Mouse (Mus musculus) thymus, postnatal 25 days (tissue): ENCODE measurements around the gene Naa40.

Experiments
- DNase-seq: peaks from one replicate; pipeline ENCODE4 v3.0.0; 2022

Naa40 gene

DNA sequence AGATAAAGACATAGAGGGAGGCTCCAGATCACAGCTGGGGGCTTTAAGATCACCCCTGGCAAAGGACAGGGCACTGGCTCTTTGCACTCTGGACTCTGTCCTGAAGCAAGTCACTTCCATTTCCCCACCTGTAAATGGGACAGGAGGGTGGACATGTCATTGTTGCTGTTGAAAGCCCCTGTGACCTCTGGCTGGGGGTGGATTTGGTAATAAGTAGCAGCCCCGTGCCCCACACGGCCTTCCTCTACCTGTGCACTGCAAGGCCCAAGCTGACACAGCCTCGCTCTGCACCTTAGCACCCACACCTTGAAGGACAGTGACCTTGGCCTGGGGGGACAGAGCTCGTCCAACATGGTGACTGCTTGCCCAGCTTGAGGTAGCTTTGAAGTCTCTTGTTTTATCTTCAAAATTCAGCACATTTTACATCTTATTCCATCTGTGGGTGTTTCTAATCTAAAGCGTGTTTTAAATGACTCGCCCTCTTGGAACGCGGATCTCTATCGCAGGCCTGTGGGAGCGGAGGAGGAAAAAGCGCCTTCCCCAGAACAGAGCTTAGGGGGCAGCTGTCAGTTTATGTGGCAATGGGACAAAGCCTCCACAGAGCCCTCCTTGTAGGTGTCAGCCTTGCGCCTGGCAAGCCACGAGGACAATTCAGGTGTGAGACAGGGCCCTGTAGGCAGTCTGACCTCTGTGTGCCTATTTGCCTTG, 63.0 kb downstream of the Naa40 start:
- no peak for DNase-seq

DNA sequence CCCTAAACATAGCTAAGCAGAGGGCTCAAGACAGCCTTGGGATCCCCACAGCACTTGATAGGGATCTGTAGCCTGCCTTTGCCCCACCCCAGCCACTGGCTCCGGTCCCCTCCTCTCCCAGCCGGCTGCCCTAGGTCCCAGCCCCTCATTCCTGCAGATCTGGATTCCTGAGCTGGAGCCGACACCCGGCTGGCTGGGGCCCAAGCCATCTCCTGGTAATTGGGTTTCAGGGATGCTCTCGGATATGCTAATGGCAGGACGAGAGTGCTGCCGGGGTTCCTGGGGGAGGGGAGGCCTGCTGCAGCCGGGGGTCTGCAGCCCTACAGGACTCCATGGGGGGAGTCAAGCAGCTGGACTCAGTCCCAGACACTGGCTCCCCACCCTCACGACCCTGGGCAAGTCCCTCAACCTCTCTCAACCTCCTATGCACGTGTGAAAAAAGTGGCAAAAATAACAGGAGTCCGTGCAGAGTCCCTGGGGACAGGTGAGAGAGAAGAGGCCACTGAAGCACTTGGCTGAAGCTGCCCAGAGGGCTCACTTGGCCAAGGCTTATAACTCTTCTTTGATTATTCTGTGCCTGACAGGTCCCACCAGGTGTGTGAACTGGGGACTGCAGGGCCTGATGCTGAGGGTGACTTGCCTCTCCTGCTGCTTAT, 64.8 kb downstream of the Naa40 start:
- DNase-seq, result no peak
